Mouse (Mus musculus) ES-Bruce4 (cell line): ENCODE measurements around the gene Rpl12.

Source experiments
- CTCF ChIP-seq: IDR thresholded peaks from one replicate; pipeline ENCODE4 v1.8.1; 2011; ENCODE audit warnings: low read depth, low read length
- POLR2A ChIP-seq: IDR thresholded peaks from one replicate; pipeline ENCODE4 v1.8.1; 2011; ENCODE audit warnings: low read length; ENCODE audit not compliant: insufficient read depth

DNA sequence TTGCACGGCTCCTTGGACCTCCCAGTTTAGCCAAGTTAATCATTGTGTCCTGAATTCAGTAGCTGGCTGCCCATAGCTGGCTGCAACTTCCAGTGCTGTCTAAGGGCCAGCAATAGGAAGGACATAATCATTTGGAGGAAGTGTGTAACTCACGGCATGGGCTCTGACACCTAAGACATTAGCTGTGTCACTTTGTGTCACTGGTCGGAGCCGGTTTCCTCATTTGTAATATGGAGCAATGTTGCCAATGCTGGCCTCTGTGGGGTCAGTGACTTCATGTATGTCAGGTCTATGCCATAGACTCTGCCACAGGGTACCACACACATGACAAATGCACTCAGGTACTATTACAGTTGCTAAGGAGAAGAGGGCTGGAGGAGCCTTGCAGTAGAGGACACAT lies 1.1 kb upstream of the Rpl12 start:
- TF ChIP-seq CTCF (no peak), POLR2A (no peak)
